Mouse (Mus musculus): ENCODE measurements around the gene Acat1. TPM values are rescaled to one million over a fixed set of nuclear protein-coding genes. Genes with fewer than 3 reads are reported as not detected.
A peak's percentile ranks its signal among the peaks of the same experiment; 100 is the strongest.

Gene Acat1
- polyA plus RNA-seq, 1 experiment, result 6.9 TPM

DNA sequence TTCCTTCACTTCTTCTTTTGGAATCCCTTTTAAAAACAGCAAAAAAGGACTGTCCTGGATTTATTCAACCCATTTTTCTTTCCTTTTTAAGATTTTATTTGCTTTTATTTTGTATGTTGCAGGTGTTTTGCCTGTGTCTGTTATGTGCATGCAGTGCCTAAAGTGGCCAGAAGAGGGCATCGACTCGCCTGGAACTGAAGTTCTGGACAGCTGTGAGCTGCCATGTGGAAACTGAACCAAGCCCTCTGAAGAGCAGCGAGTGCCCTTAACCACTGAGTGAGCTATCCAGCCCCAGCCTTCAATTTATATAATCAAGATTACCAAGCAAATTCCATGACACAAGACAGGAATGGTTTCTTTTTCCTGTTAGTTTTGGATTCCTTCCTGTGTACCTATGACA is 15.4 kb downstream of the Acat1 start:
- H3K27ac ChIP-seq (ENCODE audit: insufficient read depth, low read length), result no peak overlapping the region
- DNase-seq (ENCODE audit: low read depth in 1 of 2, low spot score in 2 of 2), result peak; percentile 36 to 69
- WGBS, result 6% methylated on average over 3 of the region's 3 CpGs
- H3K4me1 ChIP-seq (ENCODE audit: control insufficient read depth, insufficient read depth, insufficient read length), result no peaks in the 10 kb centered on the region
- H3K36me3 ChIP-seq (ENCODE audit: control insufficient read depth, insufficient read depth, low read length), result peaks cover 4% of the 10 kb centered on the region; the same call in 1 of the 2 replicates
- no peak overlapping the region for H3K4me3 ChIP-seq (ENCODE audit: extremely low read depth, insufficient read depth, insufficient read length)
- no peaks in the 10 kb centered on the region for H3K27me3 ChIP-seq (ENCODE audit: control insufficient read depth, insufficient read depth, low read length)
- no peak for TF ChIP-seq POLR2A (IDR thresholded peaks at IDR 0.05; ENCODE audit: low read depth, low read length)
- peak; percentile 68; the same call in 1 of the 2 replicates for TF ChIP-seq CTCF (IDR thresholded peaks at IDR 0.05; ENCODE audit: extremely low read depth, insufficient read depth, insufficient read length, insufficient replicate concordance)

- Histone ChIP-seq H3K4me1 (ENCODE audit: control insufficient read depth, insufficient read depth, insufficient read length) (no peaks in the 10 kb centered on the region), H3K4me3 (ENCODE audit: extremely low read depth, insufficient read depth, insufficient read length) (no peak overlapping the region), H3K27me3 (ENCODE audit: control insufficient read depth, insufficient read depth, low read length) (no peaks in the 10 kb centered on the region), H3K36me3 (ENCODE audit: control insufficient read depth, insufficient read depth, low read length) (peaks cover 23% of the 10 kb centered on the region), H3K27ac (ENCODE audit: insufficient read depth, low read length) (no peak overlapping the region)
- WGBS, result 92% methylated on average over 4 of the region's 4 CpGs
- DNase-seq (ENCODE audit: low read depth in 1 of 2, low spot score in 2 of 2), result no peak
- TF ChIP-seq CTCF (IDR thresholded peaks at IDR 0.05; ENCODE audit: extremely low read depth, insufficient read depth, insufficient read length, insufficient replicate concordance) (no peak), POLR2A (IDR thresholded peaks at IDR 0.05; ENCODE audit: low read depth, low read length) (no peak)
These were observed 28.3 kb downstream of the Acat1 start for GRCm38 (mm10) chr9:53581870-53582269.

DNA sequence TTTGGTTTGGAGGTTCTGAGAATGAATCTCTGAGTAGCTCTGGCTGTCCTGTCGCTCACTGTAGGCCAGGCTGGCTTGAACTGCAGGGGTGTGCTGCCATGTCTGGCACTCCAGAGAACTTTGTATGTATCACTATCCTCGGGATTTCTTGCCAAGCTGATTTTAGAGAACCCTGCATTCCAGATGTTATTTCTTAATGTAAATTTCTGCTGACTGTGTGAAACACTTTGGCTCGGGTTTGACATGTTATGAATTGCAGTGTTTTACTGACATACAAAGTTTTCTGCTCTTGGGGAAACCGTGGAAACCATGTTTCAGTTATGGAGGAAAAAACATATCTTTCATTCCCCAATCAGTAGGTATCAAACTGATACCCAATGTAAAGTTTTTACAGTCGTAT is 34.5 kb downstream of the Acat1 start:
- H3K36me3 ChIP-seq (ENCODE audit: control insufficient read depth, insufficient read depth, low read length), result peaks cover 15% of the 10 kb centered on the region

DNA sequence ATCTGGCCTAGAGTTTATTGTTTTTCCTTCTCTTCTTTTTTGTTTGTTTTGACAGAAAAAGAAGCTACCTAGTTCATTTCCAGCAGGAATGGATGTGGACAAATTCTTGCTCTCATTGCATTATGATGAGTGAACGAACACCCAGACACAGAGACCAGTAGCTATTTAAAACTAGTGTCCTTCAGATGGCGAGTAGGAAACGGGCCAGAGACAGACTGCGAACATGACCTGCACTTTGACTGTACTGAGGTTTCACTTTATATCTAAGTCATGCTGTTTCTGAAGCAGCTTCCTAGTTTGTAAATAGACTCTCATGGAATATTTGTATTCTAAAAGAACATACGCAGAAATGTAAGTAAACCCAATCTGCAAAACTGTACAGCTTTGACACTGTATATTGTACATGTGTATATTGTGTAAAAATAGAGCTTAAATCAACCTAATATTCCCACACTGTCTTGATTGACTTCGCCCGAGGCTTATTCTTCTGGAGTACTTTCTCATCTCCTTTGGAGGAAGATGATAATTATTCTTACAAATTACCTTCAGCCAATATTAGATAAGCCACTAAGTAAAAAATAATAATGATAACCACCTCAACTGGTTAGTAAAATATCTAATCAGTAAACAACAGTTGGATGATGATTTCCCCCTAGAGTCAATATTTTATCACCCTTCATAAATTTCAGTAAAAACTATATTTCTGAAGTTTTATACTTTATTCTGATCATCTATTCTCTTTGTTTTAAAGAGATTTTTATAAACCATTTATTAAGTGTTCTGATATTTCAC is 37.5 kb downstream of the Acat1 start:
- TF ChIP-seq CTCF (IDR thresholded peaks at IDR 0.05; ENCODE audit: extremely low read depth, insufficient read depth, insufficient read length, insufficient replicate concordance) (no peak), POLR2A (IDR thresholded peaks at IDR 0.05; ENCODE audit: low read depth, low read length) (no peak)
- 90% methylated on average over 7 of the region's 7 CpGs for WGBS
- Histone ChIP-seq H3K27ac (ENCODE audit: insufficient read depth, low read length) (no peak overlapping the region), H3K4me1 (ENCODE audit: control insufficient read depth, insufficient read depth, insufficient read length) (no peaks in the 10 kb centered on the region), H3K36me3 (ENCODE audit: control insufficient read depth, insufficient read depth, low read length) (peaks cover 25% of the 10 kb centered on the region), H3K27me3 (ENCODE audit: control insufficient read depth, insufficient read depth, low read length) (no peaks in the 10 kb centered on the region), H3K4me3 (ENCODE audit: extremely low read depth, insufficient read depth, insufficient read length) (no peak overlapping the region)
- no peak for DNase-seq (ENCODE audit: low read depth in 1 of 2, low spot score in 2 of 2)

More for the DNA sequence above, 34.5 kb downstream of the Acat1 start:
- no peaks in the 10 kb centered on the region for H3K27me3 ChIP-seq (ENCODE audit: control insufficient read depth, insufficient read depth, low read length)
- H3K4me3 ChIP-seq (ENCODE audit: extremely low read depth, insufficient read depth, insufficient read length), result no peak overlapping the region
- H3K27ac ChIP-seq (ENCODE audit: insufficient read depth, low read length), result no peak overlapping the region
- TF ChIP-seq CTCF (IDR thresholded peaks at IDR 0.05; ENCODE audit: extremely low read depth, insufficient read depth, insufficient read length, insufficient replicate concordance), result no peak
- H3K4me1 ChIP-seq (ENCODE audit: control insufficient read depth, insufficient read depth, insufficient read length), result no peaks in the 10 kb centered on the region
- 87% methylated on average over 5 of the region's 5 CpGs for WGBS
- no peak for DNase-seq (ENCODE audit: low read depth in 1 of 2, low spot score in 2 of 2)

- no peak for DNase-seq (ENCODE audit: low read depth in 1 of 2, low spot score in 2 of 2)
- 94% methylated on average over 6 of the region's 6 CpGs for WGBS
- H3K4me3 ChIP-seq (ENCODE audit: extremely low read depth, insufficient read depth, insufficient read length), result no peak overlapping the region
- TF ChIP-seq POLR2A (IDR thresholded peaks at IDR 0.05; ENCODE audit: low read depth, low read length), result no peak
- TF ChIP-seq CTCF (IDR thresholded peaks at IDR 0.05; ENCODE audit: extremely low read depth, insufficient read depth, insufficient read length, insufficient replicate concordance), result no peak
- no peaks in the 10 kb centered on the region for H3K27me3 ChIP-seq (ENCODE audit: control insufficient read depth, insufficient read depth, low read length)
- H3K36me3 ChIP-seq (ENCODE audit: control insufficient read depth, insufficient read depth, low read length), result peaks cover 26% of the 10 kb centered on the region
- no peak overlapping the region for H3K27ac ChIP-seq (ENCODE audit: insufficient read depth, low read length)
- H3K4me1 ChIP-seq (ENCODE audit: control insufficient read depth, insufficient read depth, insufficient read length), result no peaks in the 10 kb centered on the region
These were observed 39.5 kb downstream of the Acat1 start for GRCm38 (mm10) chr9:53570662-53571061.

GRCm38 (mm10) chr9:53537336-53537965 is 72.7 kb downstream of the Acat1 start:
- TF ChIP-seq CTCF (IDR thresholded peaks at IDR 0.05; ENCODE audit: extremely low read depth, insufficient read depth, insufficient read length, insufficient replicate concordance), result no peak
- H3K36me3 ChIP-seq (ENCODE audit: control insufficient read depth, insufficient read depth, low read length), result peaks cover 2% of the 10 kb centered on the region; the same call in 1 of the 2 replicates
- H3K4me1 ChIP-seq (ENCODE audit: control insufficient read depth, insufficient read depth, insufficient read length), result peaks cover 2% of the 10 kb centered on the region
- H3K27me3 ChIP-seq (ENCODE audit: control insufficient read depth, insufficient read depth, low read length), result no peaks in the 10 kb centered on the region
- H3K4me3 ChIP-seq (ENCODE audit: extremely low read depth, insufficient read depth, insufficient read length), result peak overlapping the region; percentile 87
- under 1% methylated on average over 34 of the region's 34 CpGs for WGBS
- H3K27ac ChIP-seq (ENCODE audit: insufficient read depth, low read length), result peak overlapping the region; percentile 19; the same call in 1 of the 2 replicates
- no peak for DNase-seq (ENCODE audit: low read depth in 1 of 2, low spot score in 2 of 2)

Measured in spleen, adult 2 months (tissue).